Mouse (Mus musculus): Measurements from ENCODE around the gene A630095N17Rik. TPM values are rescaled to one million over a fixed set of nuclear protein-coding genes. Genes with fewer than 3 reads are reported as not detected.

A630095N17Rik gene
- total and polyA plus RNA-seq, 2 experiments from 2014 or later, result 0.34 TPM; not detected in 1

GRCm38 (mm10) chr1:75230335-75230994 lies 1.4 kb downstream of the A630095N17Rik start:
- Histone ChIP-seq H3K9ac (no peak overlapping the region), H3K4me3 (ENCODE audit: low read depth, low read length) (no peak overlapping the region), H3K36me3 (ENCODE audit: insufficient read depth) (no peaks in the 10 kb centered on the region), H3K27ac (ENCODE audit: low read depth, low read length) (no peak overlapping the region), H3K4me1 (ENCODE audit: insufficient read depth) (no peaks in the 10 kb centered on the region), H3K9me3 (ENCODE audit: low read length) (no peaks in the 10 kb centered on the region), H3K27me3 (ENCODE audit: insufficient read depth, low read length) (no peaks in the 10 kb centered on the region), H3K4me2 (ENCODE audit: low read depth) (no peak overlapping the region)
- ATAC-seq (no peak), DNase-seq (no peak)
- WGBS, result 84% methylated on average over 7 of the region's 7 CpGs
- no peak for TF ChIP-seq CTCF (IDR thresholded peaks at IDR 0.05; ENCODE audit: low read depth)

GRCm38 (mm10) chr1:75229158-75229557 lies 2.7 kb downstream of the A630095N17Rik start:
- no peak for DNase-seq
- Histone ChIP-seq H3K36me3 (ENCODE audit: insufficient read depth) (no peaks in the 10 kb centered on the region), H3K9me3 (ENCODE audit: low read length) (no peaks in the 10 kb centered on the region)

GRCm38 (mm10) chr1:75227653-75228052 lies 4.2 kb downstream of the A630095N17Rik start:
- DNase-seq (no peak), ATAC-seq (no peak)
- TF ChIP-seq CTCF (IDR thresholded peaks at IDR 0.05; ENCODE audit: low read depth), result no peak
- no peak overlapping the region for H3K4me2 ChIP-seq (ENCODE audit: low read depth)
- H3K4me3 ChIP-seq (ENCODE audit: low read depth, low read length), result no peak overlapping the region
- H3K4me1 ChIP-seq (ENCODE audit: insufficient read depth), result no peaks in the 10 kb centered on the region
- no peak overlapping the region for H3K9ac ChIP-seq
- no peak overlapping the region for H3K27ac ChIP-seq (ENCODE audit: low read depth, low read length)
- H3K9me3 ChIP-seq (ENCODE audit: low read length), result no peaks in the 10 kb centered on the region
- H3K36me3 ChIP-seq (ENCODE audit: insufficient read depth), result no peaks in the 10 kb centered on the region
- H3K27me3 ChIP-seq (ENCODE audit: insufficient read depth, low read length), result no peaks in the 10 kb centered on the region
- WGBS, result 71% methylated on average over 1 of the region's 1 CpGs

More at GRCm38 (mm10) chr1:75229158-75229557, 2.7 kb downstream of the A630095N17Rik start:
- no peaks in the 10 kb centered on the region for H3K4me1 ChIP-seq (ENCODE audit: insufficient read depth)
- no peak for ATAC-seq
- WGBS, result 79% methylated on average over 4 of the region's 4 CpGs
- H3K9ac ChIP-seq, result no peak overlapping the region
- no peak for TF ChIP-seq CTCF (IDR thresholded peaks at IDR 0.05; ENCODE audit: low read depth)
- H3K4me3 ChIP-seq (ENCODE audit: low read depth, low read length), result no peak overlapping the region
- H3K27me3 ChIP-seq (ENCODE audit: insufficient read depth, low read length), result no peaks in the 10 kb centered on the region
- no peak overlapping the region for H3K27ac ChIP-seq (ENCODE audit: low read depth, low read length)
- H3K4me2 ChIP-seq (ENCODE audit: low read depth), result no peak overlapping the region

GRCm38 (mm10) chr1:75226138-75226537 lies 5.8 kb downstream of the A630095N17Rik start:
- TF ChIP-seq CTCF (IDR thresholded peaks at IDR 0.05; ENCODE audit: low read depth), result no peak
- H3K4me1 ChIP-seq (ENCODE audit: insufficient read depth), result no peaks in the 10 kb centered on the region
- H3K27ac ChIP-seq (ENCODE audit: low read depth, low read length), result no peak overlapping the region
- peaks cover 5% of the 10 kb centered on the region; the same call in 1 of the 2 replicates for H3K27me3 ChIP-seq (ENCODE audit: insufficient read depth, low read length)
- H3K4me2 ChIP-seq (ENCODE audit: low read depth), result no peak overlapping the region
- 64% methylated on average over 2 of the region's 2 CpGs for WGBS
- H3K9me3 ChIP-seq (ENCODE audit: low read length), result no peaks in the 10 kb centered on the region
- ATAC-seq, result no peak
- no peak overlapping the region for H3K4me3 ChIP-seq (ENCODE audit: low read depth, low read length)
- H3K36me3 ChIP-seq (ENCODE audit: insufficient read depth), result no peaks in the 10 kb centered on the region
- no peak for DNase-seq
- no peak overlapping the region for H3K9ac ChIP-seq

GRCm38 (mm10) chr1:75225473-75225872 lies 6.4 kb downstream of the A630095N17Rik start:
- Histone ChIP-seq H3K4me3 (ENCODE audit: low read depth, low read length) (no peak overlapping the region), H3K36me3 (ENCODE audit: insufficient read depth) (no peaks in the 10 kb centered on the region), H3K9me3 (ENCODE audit: low read length) (no peaks in the 10 kb centered on the region), H3K9ac (no peak overlapping the region), H3K27me3 (ENCODE audit: insufficient read depth, low read length) (peaks cover 11% of the 10 kb centered on the region), H3K27ac (ENCODE audit: low read depth, low read length) (no peak overlapping the region), H3K4me1 (ENCODE audit: insufficient read depth) (no peaks in the 10 kb centered on the region), H3K4me2 (ENCODE audit: low read depth) (no peak overlapping the region)
- DNase-seq (no peak), ATAC-seq (no peak)
- TF ChIP-seq CTCF (IDR thresholded peaks at IDR 0.05; ENCODE audit: low read depth), result no peak
- WGBS, result 45% methylated on average over 3 of the region's 3 CpGs

- Histone ChIP-seq H3K4me2 (ENCODE audit: low read depth) (no peak overlapping the region), H3K4me1 (ENCODE audit: insufficient read depth) (peaks cover 4% of the 10 kb centered on the region), H3K27me3 (ENCODE audit: insufficient read depth, low read length) (peaks cover 20% of the 10 kb centered on the region), H3K36me3 (ENCODE audit: insufficient read depth) (no peaks in the 10 kb centered on the region), H3K4me3 (ENCODE audit: low read depth, low read length) (no peak overlapping the region), H3K9me3 (ENCODE audit: low read length) (no peaks in the 10 kb centered on the region), H3K9ac (no peak overlapping the region), H3K27ac (ENCODE audit: low read depth, low read length) (no peak overlapping the region)
- WGBS, result 64% methylated on average over 6 of the region's 6 CpGs
- TF ChIP-seq CTCF (IDR thresholded peaks at IDR 0.05; ENCODE audit: low read depth), result no peak
- no peak for ATAC-seq
- no peak for DNase-seq
These were observed 8.4 kb downstream of the A630095N17Rik start for GRCm38 (mm10) chr1:75223532-75223931.

GRCm38 (mm10) chr1:75222926-75223325 lies 9.0 kb downstream of the A630095N17Rik start:
- no peaks in the 10 kb centered on the region for H3K9me3 ChIP-seq (ENCODE audit: low read length)
- no peak overlapping the region for H3K9ac ChIP-seq
- no peak overlapping the region for H3K4me3 ChIP-seq (ENCODE audit: low read depth, low read length)
- H3K27me3 ChIP-seq (ENCODE audit: insufficient read depth, low read length), result peaks cover 20% of the 10 kb centered on the region
- H3K36me3 ChIP-seq (ENCODE audit: insufficient read depth), result no peaks in the 10 kb centered on the region
- DNase-seq (no peak), ATAC-seq (no peak)
- peaks cover 4% of the 10 kb centered on the region for H3K4me1 ChIP-seq (ENCODE audit: insufficient read depth)
- H3K4me2 ChIP-seq (ENCODE audit: low read depth), result no peak overlapping the region
- TF ChIP-seq CTCF (IDR thresholded peaks at IDR 0.05; ENCODE audit: low read depth), result no peak
- H3K27ac ChIP-seq (ENCODE audit: low read depth, low read length), result no peak overlapping the region
- WGBS, result 85% methylated on average over 6 of the region's 6 CpGs

Data from forebrain, postnatal 0 days (tissue).